Mouse (Mus musculus) kidney, postnatal 0 days (tissue): ENCODE results near the gene Map2k1. TPM values are rescaled to one million over a fixed set of nuclear protein-coding genes. Genes with fewer than 3 reads are reported as not detected.
"Not testable (repeated sequence)": the region's sequence is repeated elsewhere in the genome, so short reads cannot be mapped to it uniquely, and the experiment has no call there.

Source experiments
- ATAC-seq: fragments of 200-750 bp; cut with Nextera tagmentation; replicated peaks from 2 replicates; pipeline ENCODE4 v1.8.0; 2017; ENCODE audit warnings: low read depth, moderate number of reproducible peaks, moderate TSS enrichment, moderate library complexity; ENCODE audit not compliant: low FRiP score
- DNase-seq: peaks from one replicate; pipeline ENCODE4 v3.0.0-alpha.2; 2016; ENCODE audit warnings: low spot score
- H3K27ac ChIP-seq: fragments of 300-500 bp; sonication (generic); 2 replicates; pipeline ENCODE4 v1.5.1; 2014; ENCODE audit warnings: mild to moderate bottlenecking
- H3K27me3 ChIP-seq: fragments of 300-500 bp; sonication (generic); 2 replicates; pipeline ENCODE4 v1.6.1; 2014; ENCODE audit warnings: low read length, mixed read lengths; ENCODE audit not compliant: insufficient read depth
- H3K36me3 ChIP-seq: fragments of 300-500 bp; sonication (generic); 2 replicates; pipeline ENCODE4 v1.6.1; 2014; ENCODE audit warnings: low read length, mixed read lengths; ENCODE audit not compliant: insufficient read depth
- H3K4me1 ChIP-seq: fragments of 300-500 bp; sonication (generic); replicated peaks from 2 replicates; pipeline ENCODE4 v1.6.1; 2014; ENCODE audit warnings: antibody characterized with exemption, low read length, mixed read lengths; ENCODE audit not compliant: insufficient read depth
- H3K4me2 ChIP-seq: fragments of 300-500 bp; sonication (generic); 2 replicates; pipeline ENCODE4 v1.6.1; 2014; ENCODE audit warnings: mild to moderate bottlenecking, low read length, moderate library complexity, mixed read lengths
- H3K4me3 ChIP-seq: fragments of 300-500 bp; sonication (generic); replicated peaks from 2 replicates; pipeline ENCODE4 v1.5.1; 2014; ENCODE audit warnings: low read depth, low read length
- H3K9ac ChIP-seq: fragments of 300-500 bp; sonication (generic); 2 replicates; pipeline ENCODE4 v1.6.1; 2014; ENCODE audit warnings: low read depth, low read length
- H3K9me3 ChIP-seq: fragments of 300-500 bp; sonication (generic); replicated peaks from 2 replicates; pipeline ENCODE4 v1.6.1; 2016; ENCODE audit warnings: low read length, inconsistent platforms, mixed read lengths
- CTCF ChIP-seq: IDR thresholded peaks from 2 replicates; pipeline ENCODE4 v1.5.1; 2016; ENCODE audit warnings: antibody characterized with exemption, low read depth, mild to moderate bottlenecking, moderate library complexity
- WGBS: fragments of 180-500 bp; shearing (Covaris S2); extraction: QIAGEN DNeasy Blood & Tissue Kit; methylation state at CpG from one replicate; pipeline ENCODE4 v1.1.7; 2014; 5-methylcytosine and 5-hydroxymethylcytosine counted together
- microRNA-seq: library from miRNA; unstranded; fragments of <30 nt; microRNA quantifications from one replicate; pipeline ENCODE4, GENCODE M21; 2016
- polyA plus RNA-seq: library from polyadenylated mRNA; unstranded; fragments of >200 nt; fragmentation: Nextera tagmentation; extraction: Ambion mirVana; gene quantifications from 2 replicates; pipeline ENCODE4 v1.2.1, GENCODE M21; 2015

Map2k1 gene
- polyA plus RNA-seq, 1 experiment from 2014 or later, result 81.6 TPM

- ATAC-seq (no peak), DNase-seq (no peak)
- H3K27me3 ChIP-seq, result no peaks in the 10 kb centered on the region
- no peak overlapping the region for H3K27ac ChIP-seq
- no peak overlapping the region for H3K4me3 ChIP-seq
- H3K4me2 ChIP-seq, result no peak overlapping the region
- H3K9me3 ChIP-seq, result no peaks in the 10 kb centered on the region
- H3K9ac ChIP-seq, result no peak overlapping the region
- peaks cover 18% of the 10 kb centered on the region; the same call in 1 of the 2 replicates for H3K36me3 ChIP-seq
- no peaks in the 10 kb centered on the region for H3K4me1 ChIP-seq
- no peak for TF ChIP-seq CTCF
- WGBS, result 96% methylated on average over 5 of the region's 5 CpGs
These were observed 93.0 kb downstream of the Map2k1 start for GRCm38 (mm10) chr9:64160471-64160870.

- no peaks in the 10 kb centered on the region for H3K27me3 ChIP-seq
- no peak overlapping the region for H3K27ac ChIP-seq
- 87% methylated on average over 1 of the region's 1 CpGs for WGBS
- ATAC-seq, result no peak
- no peak for TF ChIP-seq CTCF
- peaks cover 14% of the 10 kb centered on the region; the same call in 1 of the 2 replicates for H3K36me3 ChIP-seq
- H3K9ac ChIP-seq, result no peak overlapping the region
- no peaks in the 10 kb centered on the region for H3K9me3 ChIP-seq
- no peaks in the 10 kb centered on the region for H3K4me1 ChIP-seq
- no peak overlapping the region for H3K4me3 ChIP-seq
- H3K4me2 ChIP-seq, result no peak overlapping the region
- no peak for DNase-seq
These were observed 96.8 kb downstream of the Map2k1 start for GRCm38 (mm10) chr9:64156641-64157040.

GRCm38 (mm10) chr9:64139879-64140278 is 113.6 kb downstream of the Map2k1 start:
- Histone ChIP-seq H3K4me1 (no peaks in the 10 kb centered on the region), H3K27me3 (no peaks in the 10 kb centered on the region), H3K9me3 (no peaks in the 10 kb centered on the region), H3K4me3 (no peak overlapping the region), H3K27ac (no peak overlapping the region), H3K9ac (no peak overlapping the region), H3K36me3 (peaks cover 7% of the 10 kb centered on the region; the same call in 1 of the 2 replicates), H3K4me2 (no peak overlapping the region)
- no peak for DNase-seq
- ATAC-seq, result no peak
- WGBS, result 95% methylated on average over 9 of the region's 9 CpGs
- no peak for TF ChIP-seq CTCF

- not testable (repeated sequence) for H3K4me1 ChIP-seq, H3K4me2 ChIP-seq, H3K9me3 ChIP-seq, H3K27ac ChIP-seq, H3K36me3 ChIP-seq, H3K27me3 ChIP-seq, H3K9ac ChIP-seq, H3K4me3 ChIP-seq, ATAC-seq
- peak; percentile 83 for TF ChIP-seq CTCF
- 3% methylated on average over 6 of the region's 6 CpGs for WGBS
- DNase-seq, result peak; percentile 48
These were observed 114.5 kb downstream of the Map2k1 start for GRCm38 (mm10) chr9:64138896-64139295.

Small RNA genes lying within 50 kb of the gene (microRNA-seq; reads per million reads assigned to microRNA genes)
- gene Gm24106, result not detected

Other genes with a start within 250 kb of the Map2k1 start
- 7.2 and 10.6 TPM in 2 replicates for gene Smad6, start 231.6 kb downstream of the Map2k1 start, polyA plus RNA-seq
- gene Lctl, start 136.5 kb downstream of the Map2k1 start, polyA plus RNA-seq, result 0.23 and 0.29 TPM in 2 replicates
- 7.5 and 8.6 TPM in 2 replicates for gene Zwilch, start 80.5 kb downstream of the Map2k1 start, polyA plus RNA-seq
- 1,162 and 1,196 TPM in 2 replicates for gene Rpl4, start 80.3 kb downstream of the Map2k1 start, polyA plus RNA-seq
- 25.8 and 29.6 TPM in 2 replicates for gene Snapc5, start 74.4 kb downstream of the Map2k1 start, polyA plus RNA-seq
- 1.3 and 2.0 TPM in 2 replicates for gene Uchl4, start 18.4 kb downstream of the Map2k1 start, polyA plus RNA-seq
- 168 and 193 TPM in 2 replicates for gene Tipin, start 27.9 kb upstream of the Map2k1 start, polyA plus RNA-seq
- 13.9 and 14.5 TPM in 2 replicates for gene Dis3l, start 87.7 kb upstream of the Map2k1 start, polyA plus RNA-seq
- gene Megf11, start 132.0 kb upstream of the Map2k1 start, polyA plus RNA-seq, result 2.5 and 2.6 TPM in 2 replicates